Mouse (Mus musculus): ENCODE results near the gene Prtg. TPM values are rescaled to one million over a fixed set of nuclear protein-coding genes. Genes with fewer than 3 reads are reported as not detected.
A peak's percentile ranks its signal among the peaks of the same experiment; 100 is the strongest.

Gene Prtg
- polyA plus RNA-seq, 1 experiment from 2014 or later: 1.1 TPM

- H3K9ac ChIP-seq (ENCODE audit: low read length): no peak overlapping the region
- ATAC-seq (ENCODE audit: insufficient number of reproducible peaks, insufficient read depth, low FRiP score, low read depth): no peak
- H3K9me3 ChIP-seq (ENCODE audit: control insufficient read depth, low read length): no peaks in the 10 kb centered on the region
- H3K36me3 ChIP-seq (ENCODE audit: control insufficient read depth, insufficient read depth, low read length): no peaks in the 10 kb centered on the region
- peaks cover 17 to 32% of the 10 kb centered on the region in 2 experiments for H3K4me1 ChIP-seq (ENCODE audit: control insufficient read depth in 2 of 2, insufficient read depth in 2 of 2, low read length in 2 of 2)
- WGBS: 93% methylated on average over 2 of the region's 2 CpGs
- H3K27me3 ChIP-seq (ENCODE audit: control insufficient read depth, insufficient read depth, low read length): no peaks in the 10 kb centered on the region
- no peak overlapping the region for H3K4me2 ChIP-seq (ENCODE audit: low read length)
- H3K27ac ChIP-seq (replicated peaks in 1 of 2; ENCODE audit: control insufficient read depth in 1 of 2, insufficient read depth in 1 of 2, low read depth in 2 of 2, low read length in 2 of 2): no peak overlapping the region
- H3K4me3 ChIP-seq (ENCODE audit: control insufficient read depth in 1 of 2, insufficient read depth in 1 of 2, low read depth in 1 of 2, low read length in 2 of 2): no peak overlapping the region
These were observed 69.2 kb downstream of the Prtg start for GRCm38 (mm10) chr9:72875878-72876277.

GRCm38 (mm10) chr9:72877905-72878304 is 71.2 kb downstream of the Prtg start:
- H3K36me3 ChIP-seq (ENCODE audit: control insufficient read depth, insufficient read depth, low read length): no peaks in the 10 kb centered on the region
- no peak overlapping the region for H3K4me3 ChIP-seq (ENCODE audit: control insufficient read depth in 1 of 2, insufficient read depth in 1 of 2, low read depth in 1 of 2, low read length in 2 of 2)
- no peak overlapping the region for H3K4me2 ChIP-seq (ENCODE audit: low read length)
- no peaks in the 10 kb centered on the region for H3K9me3 ChIP-seq (ENCODE audit: control insufficient read depth, low read length)
- H3K27me3 ChIP-seq (ENCODE audit: control insufficient read depth, insufficient read depth, low read length): no peaks in the 10 kb centered on the region
- H3K9ac ChIP-seq (ENCODE audit: low read length): no peak overlapping the region
- ATAC-seq (ENCODE audit: insufficient number of reproducible peaks, insufficient read depth, low FRiP score, low read depth): no peak
- H3K4me1 ChIP-seq (ENCODE audit: control insufficient read depth in 2 of 2, insufficient read depth in 2 of 2, low read length in 2 of 2): peaks cover 16 to 27% of the 10 kb centered on the region in 2 experiments
- H3K27ac ChIP-seq (replicated peaks in 1 of 2; ENCODE audit: control insufficient read depth in 1 of 2, insufficient read depth in 1 of 2, low read depth in 2 of 2, low read length in 2 of 2): no peak overlapping the region
- WGBS: 61% methylated on average over 11 of the region's 11 CpGs

- Histone ChIP-seq H3K9ac (ENCODE audit: low read length) (no peak overlapping the region), H3K27ac (replicated peaks in 1 of 2; ENCODE audit: control insufficient read depth in 1 of 2, insufficient read depth in 1 of 2, low read depth in 2 of 2, low read length in 2 of 2) (no peak overlapping the region), H3K27me3 (ENCODE audit: control insufficient read depth, insufficient read depth, low read length) (no peaks in the 10 kb centered on the region), H3K4me1 (ENCODE audit: control insufficient read depth in 2 of 2, insufficient read depth in 2 of 2, low read length in 2 of 2) (peaks cover 16 to 28% of the 10 kb centered on the region in 2 experiments), H3K9me3 (ENCODE audit: control insufficient read depth, low read length) (no peaks in the 10 kb centered on the region), H3K36me3 (ENCODE audit: control insufficient read depth, insufficient read depth, low read length) (no peaks in the 10 kb centered on the region), H3K4me3 (ENCODE audit: control insufficient read depth in 1 of 2, insufficient read depth in 1 of 2, low read depth in 1 of 2, low read length in 2 of 2) (no peak overlapping the region), H3K4me2 (ENCODE audit: low read length) (no peak overlapping the region)
- no peak for ATAC-seq (ENCODE audit: insufficient number of reproducible peaks, insufficient read depth, low FRiP score, low read depth)
- 55% methylated on average over 6 of the region's 6 CpGs for WGBS
These were observed 72.0 kb downstream of the Prtg start for GRCm38 (mm10) chr9:72878656-72879055.

- 81% methylated on average over 3 of the region's 3 CpGs for WGBS
- H3K27ac ChIP-seq (replicated peaks in 1 of 2; ENCODE audit: control insufficient read depth in 1 of 2, insufficient read depth in 1 of 2, low read depth in 2 of 2, low read length in 2 of 2): no peak overlapping the region; a peak in 1 of 4 replicates
These were observed 72.9 kb downstream of the Prtg start for GRCm38 (mm10) chr9:72879601-72880000.

GRCm38 (mm10) chr9:72880225-72880960 is 73.7 kb downstream of the Prtg start:
- peak; percentile 32; the same call in 1 of the 2 replicates for ATAC-seq (ENCODE audit: insufficient number of reproducible peaks, insufficient read depth, low FRiP score, low read depth)
- Histone ChIP-seq H3K4me3 (ENCODE audit: control insufficient read depth in 1 of 2, insufficient read depth in 1 of 2, low read depth in 1 of 2, low read length in 2 of 2) (no peak overlapping the region), H3K27me3 (ENCODE audit: control insufficient read depth, insufficient read depth, low read length) (no peaks in the 10 kb centered on the region), H3K4me2 (ENCODE audit: low read length) (no peak overlapping the region), H3K9me3 (ENCODE audit: control insufficient read depth, low read length) (no peaks in the 10 kb centered on the region), H3K27ac (replicated peaks in 1 of 2; ENCODE audit: control insufficient read depth in 1 of 2, insufficient read depth in 1 of 2, low read depth in 2 of 2, low read length in 2 of 2) (peak overlapping the region; percentile 43 to 50), H3K9ac (ENCODE audit: low read length) (0 out of 2 replicates have a peak overlapping the region, but pooled peaks have one; percentile 21), H3K4me1 (ENCODE audit: control insufficient read depth in 2 of 2, insufficient read depth in 2 of 2, low read length in 2 of 2) (peaks cover 16 to 30% of the 10 kb centered on the region in 2 experiments), H3K36me3 (ENCODE audit: control insufficient read depth, insufficient read depth, low read length) (no peaks in the 10 kb centered on the region)
- 31% methylated on average over 16 of the region's 16 CpGs for WGBS

More at GRCm38 (mm10) chr9:72879601-72880000, 72.9 kb downstream of the Prtg start:
- H3K27me3 ChIP-seq (ENCODE audit: control insufficient read depth, insufficient read depth, low read length): no peaks in the 10 kb centered on the region
- no peaks in the 10 kb centered on the region for H3K9me3 ChIP-seq (ENCODE audit: control insufficient read depth, low read length)
- H3K4me3 ChIP-seq (ENCODE audit: control insufficient read depth in 1 of 2, insufficient read depth in 1 of 2, low read depth in 1 of 2, low read length in 2 of 2): no peak overlapping the region
- no peak for ATAC-seq (ENCODE audit: insufficient number of reproducible peaks, insufficient read depth, low FRiP score, low read depth)
- H3K4me2 ChIP-seq (ENCODE audit: low read length): no peak overlapping the region
- peaks cover 16 to 30% of the 10 kb centered on the region in 2 experiments for H3K4me1 ChIP-seq (ENCODE audit: control insufficient read depth in 2 of 2, insufficient read depth in 2 of 2, low read length in 2 of 2)
- H3K36me3 ChIP-seq (ENCODE audit: control insufficient read depth, insufficient read depth, low read length): no peaks in the 10 kb centered on the region
- no peak overlapping the region for H3K9ac ChIP-seq (ENCODE audit: low read length)

- Histone ChIP-seq H3K4me1 (ENCODE audit: control insufficient read depth in 2 of 2, insufficient read depth in 2 of 2, low read length in 2 of 2) (peaks cover 16 to 30% of the 10 kb centered on the region in 2 experiments), H3K9me3 (ENCODE audit: control insufficient read depth, low read length) (no peaks in the 10 kb centered on the region), H3K36me3 (ENCODE audit: control insufficient read depth, insufficient read depth, low read length) (no peaks in the 10 kb centered on the region), H3K4me2 (ENCODE audit: low read length) (peak overlapping the region; percentile 16), H3K4me3 (ENCODE audit: control insufficient read depth in 1 of 2, insufficient read depth in 1 of 2, low read depth in 1 of 2, low read length in 2 of 2) (no peak overlapping the region), H3K27ac (replicated peaks in 1 of 2; ENCODE audit: control insufficient read depth in 1 of 2, insufficient read depth in 1 of 2, low read depth in 2 of 2, low read length in 2 of 2) (peak overlapping the region; percentile 39 to 43), H3K27me3 (ENCODE audit: control insufficient read depth, insufficient read depth, low read length) (no peaks in the 10 kb centered on the region), H3K9ac (ENCODE audit: low read length) (no peak overlapping the region)
- WGBS: 41% methylated on average over 15 of the region's 15 CpGs
- ATAC-seq (ENCODE audit: insufficient number of reproducible peaks, insufficient read depth, low FRiP score, low read depth): peak; percentile 45
These were observed 74.5 kb downstream of the Prtg start for GRCm38 (mm10) chr9:72881026-72881768.

GRCm38 (mm10) chr9:72883940-72884339 is 77.3 kb downstream of the Prtg start:
- Histone ChIP-seq H3K4me2 (ENCODE audit: low read length) (no peak overlapping the region), H3K9me3 (ENCODE audit: control insufficient read depth, low read length) (no peaks in the 10 kb centered on the region), H3K27me3 (ENCODE audit: control insufficient read depth, insufficient read depth, low read length) (no peaks in the 10 kb centered on the region), H3K9ac (ENCODE audit: low read length) (no peak overlapping the region), H3K27ac (replicated peaks in 1 of 2; ENCODE audit: control insufficient read depth in 1 of 2, insufficient read depth in 1 of 2, low read depth in 2 of 2, low read length in 2 of 2) (no peak overlapping the region), H3K4me1 (ENCODE audit: control insufficient read depth in 2 of 2, insufficient read depth in 2 of 2, low read length in 2 of 2) (peaks cover 13 to 27% of the 10 kb centered on the region in 2 experiments), H3K4me3 (ENCODE audit: control insufficient read depth in 1 of 2, insufficient read depth in 1 of 2, low read depth in 1 of 2, low read length in 2 of 2) (no peak overlapping the region), H3K36me3 (ENCODE audit: control insufficient read depth, insufficient read depth, low read length) (no peaks in the 10 kb centered on the region)
- ATAC-seq (ENCODE audit: insufficient number of reproducible peaks, insufficient read depth, low FRiP score, low read depth): no peak
- 12% methylated on average over 3 of the region's 3 CpGs for WGBS
